Mouse (Mus musculus): Measurements from ENCODE around the gene Nup85.

- TF ChIP-seq CTCF (IDR thresholded peaks at IDR 0.05; ENCODE audit: control insufficient read depth, insufficient read depth, low read length), result no peak
- TF ChIP-seq POLR2A (IDR thresholded peaks at IDR 0.05; ENCODE audit: borderline replicate concordance, control insufficient read depth, low read depth, low read length), result no peak
These were observed 23.8 kb downstream of the Nup85 start for GRCm38 (mm10) chr11:115587984-115588383.
